Mouse (Mus musculus) adipocyte (in vitro differentiated cells): Measurements from ENCODE around the gene Fbxo4.

Experiments
- DNase-seq: peaks from one replicate; pipeline ENCODE4 v3.0.0-alpha.2; 2016; ENCODE audit warnings: low spot score

Gene Fbxo4

DNA sequence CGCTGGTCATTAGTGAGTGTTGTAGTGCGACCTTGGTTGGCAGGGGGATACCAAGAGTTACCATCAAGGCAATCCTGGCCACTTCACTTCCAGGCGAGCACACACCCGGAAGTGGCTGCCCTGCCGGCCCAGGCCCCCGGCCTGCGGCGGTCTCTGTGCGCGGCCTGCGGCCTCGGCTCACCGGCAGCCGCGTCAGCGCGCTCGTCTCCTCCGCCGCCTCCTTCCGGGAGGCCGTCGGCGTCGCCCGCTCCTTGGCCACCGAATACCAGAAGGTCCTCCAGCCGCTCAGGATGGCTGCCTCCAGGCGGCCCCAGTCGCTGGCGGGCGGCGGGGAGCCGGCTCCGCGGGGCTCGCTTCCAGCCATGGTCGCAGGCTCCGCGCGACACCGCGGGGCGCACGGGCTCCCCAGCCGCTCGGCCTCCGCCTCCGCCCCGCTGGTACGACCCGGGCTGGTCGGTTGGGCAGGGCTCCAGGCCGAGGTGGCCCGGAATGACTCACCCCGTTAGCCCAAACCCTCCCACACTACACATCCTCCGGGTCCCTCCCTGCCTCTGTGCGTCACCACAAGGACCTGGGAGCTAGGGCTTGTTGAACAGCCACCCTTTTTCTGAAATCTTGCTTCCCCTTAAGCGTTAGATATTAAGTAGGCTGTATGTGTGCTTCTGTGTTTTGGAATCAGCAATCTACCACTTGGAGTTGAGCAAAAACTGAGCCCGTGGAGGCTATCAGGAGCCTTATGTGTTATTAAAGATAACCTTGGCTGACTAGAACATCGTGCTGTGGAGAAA, at the start of gene Fbxo4:
TSS of gene Fbxo4 (minus strand) at position 513 of the 788 bp plus-strand sequence.
- DNase-seq = peak; percentile 91

DNA sequence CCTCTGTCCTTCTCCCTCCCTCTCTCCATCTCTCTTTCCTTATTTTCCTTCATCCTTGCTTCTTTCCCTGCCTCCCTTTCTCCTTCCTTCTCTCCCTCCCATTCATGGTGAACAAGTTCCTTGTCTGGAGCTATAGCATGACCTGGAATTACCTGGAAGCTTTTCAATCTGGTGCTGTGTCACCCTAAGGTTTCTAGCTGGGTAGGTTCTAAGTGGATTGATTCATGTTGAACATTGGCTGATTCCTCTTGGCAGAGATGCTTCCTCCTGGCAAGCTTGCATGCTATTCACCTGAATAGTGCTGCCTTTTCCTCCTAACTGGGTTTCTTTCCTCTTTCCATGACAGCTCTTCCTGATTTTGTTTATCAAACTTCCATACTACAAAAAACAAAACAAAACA, 49.6 kb upstream of the Fbxo4 start:
- no peak for DNase-seq

DNA sequence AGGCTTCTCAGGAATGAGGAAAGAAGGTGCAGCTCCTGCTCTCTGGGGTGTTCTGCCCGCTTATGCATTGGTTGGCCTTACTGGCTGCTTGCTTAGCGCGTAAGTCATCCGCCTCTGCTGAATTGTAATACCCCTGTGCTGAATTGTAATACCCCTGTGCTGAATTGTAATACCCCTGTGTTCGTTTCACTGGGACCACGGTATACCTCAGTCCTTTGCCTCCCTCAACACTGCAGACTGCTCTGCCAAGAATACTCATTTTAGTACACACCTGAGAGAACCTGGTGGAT, 49.0 kb upstream of the Fbxo4 start:
- DNase-seq = no peak

DNA sequence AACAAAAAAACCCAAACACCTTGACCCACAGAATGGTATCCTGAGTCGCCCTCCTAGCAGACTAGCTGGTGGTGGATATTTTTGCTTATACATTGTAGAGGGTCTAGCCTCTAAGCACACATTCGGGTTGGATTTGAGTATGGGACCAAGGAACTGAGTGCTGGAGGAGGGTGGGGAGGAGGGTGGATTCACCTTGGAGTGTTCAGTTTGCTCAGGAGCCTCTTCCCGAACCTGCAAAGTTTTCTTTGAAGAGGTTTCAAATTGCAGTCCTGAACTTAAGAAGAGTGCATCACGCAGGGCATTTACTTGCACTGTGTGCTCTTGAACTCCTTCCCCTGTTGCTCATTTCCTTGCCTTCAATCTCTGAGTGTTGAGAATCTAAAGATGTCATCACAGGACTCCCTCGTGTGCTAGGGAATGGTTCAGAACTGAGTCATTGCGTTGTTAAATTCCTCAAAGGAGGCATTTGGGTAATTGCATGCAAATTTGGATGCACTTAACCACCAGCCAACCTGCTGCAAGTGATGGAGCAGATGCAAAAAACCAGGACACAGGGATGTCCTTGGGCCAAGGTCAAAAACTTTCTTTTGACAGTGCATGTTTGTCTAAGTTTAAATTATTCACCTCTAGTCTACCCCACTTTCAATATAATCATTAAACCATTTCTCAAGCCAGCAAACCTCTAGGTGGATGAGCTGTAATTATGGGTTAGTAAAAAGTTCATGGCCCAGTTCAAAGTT, 48.5 kb upstream of the Fbxo4 start:
- DNase-seq = peak; percentile 42

DNA sequence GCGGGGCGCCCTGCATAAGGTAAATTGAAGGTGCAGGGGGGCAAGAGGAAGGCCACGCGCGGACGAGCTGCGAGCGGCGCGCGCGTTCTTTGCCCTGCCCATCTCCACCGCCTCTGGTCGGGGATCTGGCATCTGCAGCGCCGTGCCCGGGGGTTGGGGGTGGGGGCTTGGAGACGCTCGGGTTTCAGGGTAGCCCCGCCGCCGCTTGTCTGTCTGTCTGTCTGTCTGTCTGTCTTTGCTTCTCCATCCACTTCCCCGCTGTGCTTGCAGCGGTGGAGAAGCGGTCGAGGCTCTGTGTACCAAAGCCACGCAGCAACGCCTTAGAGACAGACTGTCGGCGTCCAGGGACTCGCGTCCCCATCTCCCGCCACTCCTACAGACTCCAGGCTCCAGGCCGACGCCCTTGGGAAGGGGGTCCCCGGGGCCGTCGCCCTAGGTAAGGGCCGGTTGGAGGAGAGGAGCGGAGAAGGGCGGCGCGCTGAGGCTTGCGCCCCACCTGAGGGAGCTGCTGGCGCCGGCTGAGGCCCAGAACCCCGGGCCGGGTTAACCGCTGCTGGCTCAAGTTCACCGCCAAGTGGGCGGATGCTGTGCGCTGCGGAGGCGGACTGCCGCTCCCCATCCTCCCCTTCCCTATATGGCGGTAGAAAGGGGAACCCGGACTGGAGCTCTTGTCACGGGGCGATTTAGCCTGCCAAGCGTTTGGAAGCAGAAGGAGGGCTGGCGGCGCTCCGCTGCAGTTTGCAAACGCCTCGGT, 47.6 kb upstream of the Fbxo4 start:
- DNase-seq = peak; percentile 81

DNA sequence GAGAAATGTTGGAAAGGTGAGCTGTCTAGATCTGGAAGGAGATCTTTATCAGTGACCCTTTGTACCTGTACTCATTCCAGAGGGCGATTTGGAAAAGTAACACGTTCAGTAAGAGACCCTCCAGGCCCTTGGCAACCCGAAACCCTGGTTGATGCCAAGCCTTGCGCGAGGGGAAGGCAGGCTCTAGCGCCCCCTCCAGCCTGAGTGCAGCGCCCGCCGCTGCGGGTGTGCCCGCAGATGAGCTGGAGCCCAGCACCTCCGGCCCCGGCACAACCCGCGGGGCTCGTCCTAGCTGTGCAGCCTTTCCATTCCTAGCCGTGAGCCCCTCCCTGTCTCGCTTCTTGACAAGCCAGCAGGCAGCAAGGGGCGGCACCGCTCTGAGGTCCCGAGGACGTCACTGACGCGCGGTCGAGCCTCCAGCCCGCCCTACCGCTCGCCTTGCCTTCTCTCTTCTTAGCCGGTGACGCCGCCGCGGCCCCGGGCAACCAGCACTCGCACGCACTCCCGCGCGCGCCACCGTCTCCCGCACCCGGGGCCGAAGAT, 46.9 kb upstream of the Fbxo4 start, which contains the start of gene Oxct1:
TSS of gene Oxct1 (plus strand) at position 153 of the 543 bp plus-strand sequence.
- peak; percentile 84 for DNase-seq

DNA sequence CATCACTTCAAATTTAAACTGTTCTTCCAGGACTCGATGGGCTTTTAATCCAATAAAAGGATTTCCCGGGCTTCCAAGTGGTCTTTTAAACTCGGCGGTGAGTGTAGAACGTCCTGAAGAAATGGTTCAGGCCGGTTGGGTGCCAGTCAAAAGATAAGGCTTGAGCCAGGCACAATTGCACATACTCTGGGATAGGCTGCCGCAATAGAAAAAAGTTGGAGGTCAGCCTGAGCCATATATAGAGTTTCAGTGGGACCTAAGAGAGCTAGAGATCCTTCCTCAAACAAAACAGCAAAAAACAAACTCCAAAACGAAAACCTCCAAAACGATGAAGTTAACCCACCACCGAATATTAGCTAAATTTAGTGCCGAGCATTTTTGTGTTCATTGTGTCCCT, 46.1 kb upstream of the Fbxo4 start:
- peak; percentile 20 for DNase-seq

DNA sequence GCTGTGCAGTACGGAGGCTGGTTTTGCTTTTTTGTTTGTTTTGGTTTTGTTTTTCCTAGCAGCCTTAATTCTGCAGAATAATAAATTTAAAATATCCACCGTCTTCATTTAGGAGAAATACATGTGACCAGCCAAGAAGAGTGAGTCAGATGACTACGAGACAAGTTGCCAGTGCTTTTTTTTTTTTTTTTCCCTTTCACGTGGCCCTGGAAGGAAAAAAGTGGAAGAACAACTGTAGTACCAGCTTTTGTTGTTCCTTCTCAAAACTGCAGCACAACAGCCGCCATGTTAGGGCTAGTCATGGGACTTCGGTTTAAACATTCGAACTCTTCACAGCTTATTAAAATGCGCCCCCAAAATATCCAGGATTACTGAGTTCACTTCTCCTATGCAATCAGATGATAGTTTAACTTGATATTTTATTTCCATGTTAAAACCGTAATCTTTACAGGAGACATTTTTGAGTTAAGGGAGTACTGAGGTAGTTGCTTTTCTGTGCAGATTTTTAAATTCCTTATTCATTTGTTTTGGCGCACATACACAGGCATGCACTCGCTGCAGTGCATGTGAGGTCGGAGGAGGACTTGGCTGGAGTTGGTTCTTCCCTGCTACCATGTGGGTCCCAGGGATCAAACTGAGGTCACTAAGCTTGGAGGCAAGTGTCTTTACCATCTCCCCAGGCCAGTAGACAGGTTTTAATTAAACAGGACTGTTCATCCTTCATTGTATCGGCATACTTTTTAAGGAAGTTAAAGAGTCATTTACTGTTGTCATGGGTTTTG, 45.5 kb upstream of the Fbxo4 start:
- DNase-seq = peak; percentile 83

DNA sequence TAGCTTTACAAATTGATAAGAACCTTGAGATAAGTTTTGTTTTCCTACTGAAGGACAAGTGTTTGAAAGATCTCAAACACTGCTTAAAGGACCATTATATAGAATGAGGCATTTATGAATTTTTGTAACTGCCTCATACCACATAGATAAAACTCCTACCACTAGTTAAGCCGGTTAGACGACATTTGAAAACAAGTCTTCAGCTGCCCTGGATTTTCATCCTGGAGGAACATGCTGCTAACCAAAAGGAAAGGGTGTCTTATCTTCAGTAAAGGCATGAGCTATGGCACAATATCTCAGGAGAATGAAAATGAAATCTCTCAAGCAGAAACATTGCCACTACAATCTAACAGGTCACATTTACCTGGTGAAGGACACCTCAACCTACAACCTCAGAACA, 44.4 kb upstream of the Fbxo4 start:
- DNase-seq = no peak

DNA sequence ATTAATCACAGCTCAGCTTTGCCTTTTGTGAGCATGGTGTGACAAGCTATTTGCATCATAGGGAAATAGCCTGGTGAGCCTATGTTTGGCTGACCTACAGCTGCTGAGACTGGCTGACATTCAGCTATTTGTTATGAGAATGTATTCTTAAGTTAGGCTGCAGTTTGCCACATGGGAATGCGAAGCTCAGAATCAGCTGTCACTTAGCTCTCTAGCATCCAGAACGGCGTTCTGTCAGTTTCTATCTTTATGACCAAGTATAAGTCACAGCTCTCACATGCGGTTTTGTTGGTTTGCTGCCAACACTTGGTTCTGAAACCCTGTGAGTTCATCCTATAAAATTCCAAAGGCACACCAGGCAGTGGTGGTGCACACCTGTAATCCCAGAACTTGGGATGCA, 41.3 kb upstream of the Fbxo4 start:
- DNase-seq = peak; percentile 49

DNA sequence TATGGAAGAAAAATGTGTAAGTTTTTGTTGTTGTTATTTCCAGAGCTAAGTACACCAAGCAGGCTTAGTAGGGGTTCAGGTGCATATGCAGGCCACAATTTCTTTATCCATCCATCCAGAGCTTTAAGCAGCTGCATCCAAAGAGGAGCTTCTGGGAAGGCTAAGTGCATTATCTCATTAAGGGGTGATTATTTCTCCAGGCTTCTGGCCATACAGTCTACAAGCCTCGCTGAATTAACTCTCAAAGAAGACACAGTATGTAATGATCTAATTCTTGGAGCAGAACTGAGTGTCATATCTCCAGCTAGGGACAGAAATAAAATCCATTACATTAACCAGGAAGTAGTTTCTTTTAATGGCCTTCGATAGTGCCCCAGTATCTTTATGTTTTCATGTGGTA, 34.5 kb upstream of the Fbxo4 start:
- DNase-seq = no peak

DNA sequence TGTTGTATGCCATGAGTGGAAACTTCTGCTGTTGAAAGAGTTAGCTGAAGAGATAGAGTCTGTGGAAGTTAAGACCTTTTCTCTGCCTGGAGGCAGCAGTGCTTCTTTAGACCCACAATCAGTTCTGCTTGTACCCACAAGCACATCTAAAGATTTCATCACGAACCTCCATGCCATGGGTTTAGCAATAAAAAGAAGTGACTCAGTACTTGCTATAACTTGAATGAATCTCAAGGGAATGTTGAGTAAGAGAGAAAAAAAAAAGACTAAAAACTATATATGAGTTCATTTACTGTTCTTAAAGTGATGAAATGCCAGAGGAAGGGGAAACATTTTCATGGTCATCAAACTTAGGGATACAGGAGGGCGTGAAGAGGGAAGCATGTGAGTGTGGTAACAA, 21.2 kb upstream of the Fbxo4 start:
- peak; percentile 42 for DNase-seq

DNA sequence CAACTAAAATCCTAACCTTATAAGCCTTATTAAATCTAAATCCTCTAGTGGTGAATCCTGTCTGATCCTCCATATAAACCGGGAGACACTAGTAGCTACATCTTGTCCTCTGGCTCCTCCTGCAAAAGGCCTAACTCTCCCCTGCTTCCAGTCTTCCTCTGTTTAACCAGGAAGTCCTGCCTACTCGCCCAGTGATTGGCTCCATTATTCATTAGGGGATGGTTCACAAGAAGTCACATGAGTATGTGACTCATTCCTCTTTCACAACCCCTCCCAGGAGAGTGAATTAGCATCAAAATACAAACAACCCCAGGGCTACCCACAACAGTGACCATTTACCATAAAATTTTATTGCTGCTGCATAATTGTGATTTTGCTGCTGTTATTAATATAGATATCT, 19.8 kb upstream of the Fbxo4 start:
- DNase-seq = peak; percentile 88

DNA sequence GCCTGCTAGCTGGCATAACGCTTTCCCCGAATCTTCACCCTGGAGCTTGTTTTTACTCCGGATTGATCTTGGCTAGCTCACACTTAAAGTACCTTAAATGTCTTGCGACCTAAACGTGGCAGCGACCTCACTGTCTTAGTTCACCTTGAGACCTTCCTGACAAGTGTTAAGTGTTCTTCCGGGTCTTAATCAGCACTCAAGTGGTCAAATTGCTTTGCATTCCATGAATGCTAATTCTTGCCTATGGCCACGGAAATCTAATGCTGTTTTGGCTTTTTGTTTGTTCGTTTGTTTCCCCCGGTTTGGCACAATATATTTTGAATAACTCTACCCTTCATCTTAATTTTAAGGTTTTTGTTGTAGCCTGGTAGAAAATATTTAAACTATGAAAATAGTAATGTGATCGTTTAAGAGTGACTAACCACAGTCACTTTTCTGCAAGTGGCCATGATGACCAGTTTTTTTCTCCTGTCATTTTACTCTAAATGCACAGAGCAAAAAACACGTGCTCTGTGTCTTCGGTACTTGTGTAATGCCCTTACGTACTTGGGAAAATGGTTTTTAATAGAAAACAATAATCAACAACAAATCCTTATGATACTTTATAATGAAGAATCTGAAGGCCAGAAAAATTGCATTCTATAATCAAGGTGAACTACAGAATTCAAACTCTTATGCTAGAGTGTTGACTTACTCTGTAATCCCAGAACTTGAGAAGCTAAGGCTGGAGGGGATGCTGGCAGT, 17.1 kb upstream of the Fbxo4 start:
- no peak for DNase-seq

DNA sequence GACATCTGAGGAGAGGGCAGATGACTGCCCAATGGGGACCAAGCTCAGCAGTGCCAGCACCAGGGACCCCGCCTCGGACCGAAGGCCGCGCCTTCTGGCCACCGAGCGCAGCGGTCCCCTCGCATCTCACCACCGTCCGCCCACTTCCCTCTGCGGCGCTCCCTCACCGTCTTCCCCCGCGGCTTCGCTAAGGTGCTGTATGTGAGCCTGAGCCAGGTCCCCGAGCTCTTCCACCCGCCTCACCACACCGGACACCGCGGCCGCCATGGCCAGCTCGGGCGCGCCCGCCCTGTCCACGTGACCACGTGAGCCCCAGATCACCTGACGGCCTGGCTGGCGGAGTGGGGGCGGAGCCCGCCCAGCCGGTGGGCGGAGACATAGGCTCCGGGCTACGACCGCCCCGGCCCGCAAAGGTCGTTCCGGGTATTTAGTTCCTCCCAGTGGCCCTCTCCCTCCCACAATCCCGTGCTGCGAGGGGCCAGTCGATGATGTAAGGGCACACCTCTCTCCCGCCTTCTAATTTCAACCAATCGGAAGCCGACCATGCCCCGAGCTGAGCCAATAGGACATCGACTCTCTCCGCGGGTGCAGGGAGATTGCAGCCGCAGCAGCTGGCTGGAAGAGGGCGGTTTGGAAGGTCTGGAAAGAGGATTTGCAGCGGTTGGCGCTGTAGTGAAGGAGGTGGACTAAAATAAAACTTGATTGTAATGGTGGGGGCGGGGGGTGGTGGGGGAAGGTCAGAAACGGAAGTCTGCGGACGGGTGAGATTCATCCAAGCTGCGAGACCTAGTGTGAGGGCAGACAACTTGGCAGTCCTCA, 16.3 kb upstream of the Fbxo4 start, which contains the start of gene AW549877:
TSS of gene AW549877 (minus strand) at position 297 of the 819 bp plus-strand sequence.
- DNase-seq = peak; percentile 100

DNA sequence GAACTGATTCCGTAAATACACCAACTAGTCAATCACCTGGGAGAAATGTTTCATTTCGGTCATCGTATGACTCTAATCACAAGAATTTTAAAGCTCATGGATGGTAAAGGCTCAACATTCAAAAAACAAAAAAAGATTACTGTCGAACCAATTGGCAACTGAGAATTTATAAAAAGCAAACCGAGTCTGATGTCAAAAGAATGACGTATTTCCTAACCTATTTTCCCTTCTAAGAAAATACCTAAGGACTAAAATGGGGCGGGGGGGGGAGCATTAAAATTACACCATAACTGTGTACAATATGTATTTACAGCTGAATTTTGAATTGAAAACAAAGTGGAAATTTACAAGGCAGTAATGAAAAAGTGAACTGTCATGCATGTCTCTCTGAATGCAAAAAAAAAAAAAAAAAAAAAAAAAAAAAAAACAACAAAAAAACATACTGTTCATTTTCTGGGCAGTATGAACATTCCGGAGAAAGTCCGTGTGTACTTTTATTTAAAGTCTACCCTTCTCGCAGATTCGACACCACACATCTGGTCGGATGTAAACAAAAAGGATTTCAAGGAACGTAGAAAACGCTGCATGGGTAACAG, 15.6 kb upstream of the Fbxo4 start:
- peak; percentile 49 for DNase-seq

DNA sequence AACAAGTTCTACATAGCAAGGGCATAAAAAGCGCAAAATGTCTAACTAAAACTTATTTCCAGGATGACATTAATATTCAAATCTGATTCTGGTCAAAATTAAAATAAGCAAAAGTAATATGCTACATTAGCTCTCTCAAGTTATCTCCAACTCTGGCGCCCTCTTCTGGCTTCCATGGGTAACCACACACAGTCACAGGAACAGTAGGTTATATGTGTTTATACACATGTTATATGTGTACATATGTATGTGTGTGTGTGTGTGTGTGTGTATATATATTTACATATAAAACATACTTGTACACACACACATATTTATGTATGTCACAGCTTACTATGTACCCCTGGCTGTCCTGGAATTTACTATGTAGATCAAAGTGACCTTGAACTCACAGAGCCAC, 8.6 kb upstream of the Fbxo4 start:
- peak; percentile 67 for DNase-seq

DNA sequence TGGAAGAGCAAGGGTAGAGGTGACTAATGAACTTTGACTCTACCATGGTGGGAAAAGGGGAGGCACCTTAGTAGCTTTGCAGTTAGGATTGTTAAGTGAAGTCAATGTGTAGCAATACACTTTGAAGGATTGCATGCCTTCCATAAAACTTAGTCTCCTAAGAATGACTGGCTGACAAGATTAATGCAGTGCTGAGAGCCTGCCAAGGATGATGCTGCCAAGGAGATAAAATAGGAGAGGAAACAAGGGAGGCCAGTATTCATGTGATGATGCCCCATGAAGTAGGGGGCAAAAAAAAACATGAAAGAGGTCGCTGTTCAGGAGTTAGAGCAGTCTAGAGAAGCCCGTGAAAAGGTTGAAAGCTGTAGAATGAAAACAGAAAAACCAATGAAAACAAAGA, 5.5 kb upstream of the Fbxo4 start:
- peak; percentile 45 for DNase-seq

DNA sequence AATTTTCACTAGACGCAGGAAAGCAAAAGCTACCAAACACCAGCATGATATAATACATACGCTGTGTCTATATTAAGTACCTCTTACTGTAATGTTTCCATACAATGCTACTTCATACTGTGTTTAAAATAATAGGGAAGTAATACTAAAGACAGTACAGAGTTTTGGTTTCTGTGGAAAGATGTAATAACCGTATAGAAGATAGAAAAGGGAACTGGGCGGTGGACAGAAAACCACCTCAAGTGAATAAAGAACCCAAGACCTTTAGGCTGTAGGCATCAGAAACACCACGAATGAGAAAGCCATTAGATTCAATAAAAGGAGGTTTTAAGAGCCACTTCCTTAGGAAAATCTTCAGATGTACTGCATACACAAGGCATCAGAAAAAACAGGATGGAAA, 3.4 kb upstream of the Fbxo4 start:
- no peak for DNase-seq

DNA sequence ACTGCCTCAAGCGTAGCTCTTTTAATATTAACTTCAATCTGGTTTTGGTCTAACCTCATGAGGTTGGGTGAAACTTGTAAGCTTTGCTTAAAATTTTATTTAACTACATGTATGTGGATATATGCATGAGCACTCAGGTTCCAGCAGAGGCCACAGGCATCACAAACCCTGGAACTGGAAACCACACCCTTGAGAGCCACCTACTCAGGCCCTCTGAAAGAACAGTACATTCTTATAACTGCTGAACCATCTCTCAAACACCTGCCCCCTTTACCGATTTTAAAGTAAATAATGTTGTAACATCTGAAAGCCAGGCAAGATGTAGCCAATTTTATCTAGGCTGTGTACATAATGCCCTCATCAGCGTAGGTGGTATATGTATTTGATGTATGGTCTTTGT, 498 bp upstream of the Fbxo4 start:
- no peak for DNase-seq
